ENCODE assay signal across 30 mouse cellular contexts in genomic region chr2:132725376-132725905, GRCm38 (mm10). TPM values are rescaled to one million over a fixed set of nuclear protein-coding genes. Genes with fewer than 3 reads are reported as not detected.
DNase-seq lines count a peak whose midpoint lies in the region; ATAC-seq lines count a peak whose summit lies in the region.
"Had no signal": no experiment of that assay in that cellular context is flagged by ENCODE, and none has a peak within 500 bp of the region (broad histone marks: within the 10 kb centered on the region; RNA-seq: fewer than 3 reads in every experiment).

No protein-coding gene starts in this region.

- 90% methylated on average over 9 of the region's 9 CpGs for WGBS in midbrain, embryonic 14.5 days
- WGBS in kidney, embryonic 14.5 days = 84% methylated on average over 9 of the region's 9 CpGs

- H3K27ac ChIP-seq in midbrain, embryonic 14.5 days (replicated peaks; ENCODE audit: low read depth, low read length) = no peak overlapping the region
- H3K27ac ChIP-seq in kidney, embryonic 14.5 days (ENCODE audit: low read depth, low read length) = no peak overlapping the region
- H3K27ac ChIP-seq: heart, embryonic 13.5 days; limb, embryonic 10.5 days; limb, embryonic 15.5 days; liver, embryonic 13.5 days; macrophage had no signal

- H3K4me3 ChIP-seq in midbrain, embryonic 14.5 days (replicated peaks; ENCODE audit: low read depth, low read length) = no peak overlapping the region
- H3K4me3 ChIP-seq in kidney, embryonic 14.5 days (ENCODE audit: low read length) = no peak overlapping the region
- H3K4me3 ChIP-seq: forebrain, embryonic 13.5 days; heart, embryonic 13.5 days; limb, embryonic 10.5 days; limb, embryonic 15.5 days; liver, embryonic 13.5 days; neural tube, embryonic 13.5 days had no signal

- H3K36me3 ChIP-seq in midbrain, embryonic 14.5 days (ENCODE audit: control insufficient read depth, insufficient read depth, low read length) = no peaks in the 10 kb centered on the region
- H3K36me3 ChIP-seq in kidney, embryonic 14.5 days (ENCODE audit: control insufficient read depth, insufficient read depth, low read length) = no peaks in the 10 kb centered on the region
- H3K36me3 ChIP-seq: limb, embryonic 10.5 days; limb, embryonic 15.5 days; liver, embryonic 13.5 days; neural tube, embryonic 13.5 days had no signal

- peaks cover 25% of the 10 kb centered on the region for H3K4me1 ChIP-seq in midbrain, embryonic 14.5 days (ENCODE audit: control insufficient read depth, insufficient read depth, low read length)
- peaks cover 7% of the 10 kb centered on the region; the same call in 1 of the 2 replicates for H3K4me1 ChIP-seq in kidney, embryonic 14.5 days (ENCODE audit: control insufficient read depth, insufficient read depth, low read length)
- H3K4me1 ChIP-seq: limb, embryonic 10.5 days had no signal

- no peaks in the 10 kb centered on the region for H3K9me3 ChIP-seq in midbrain, embryonic 14.5 days (ENCODE audit: control insufficient read depth, low read length)
- no peaks in the 10 kb centered on the region for H3K9me3 ChIP-seq in kidney, embryonic 14.5 days (ENCODE audit: control insufficient read depth, low read length)
- H3K9me3 ChIP-seq: forebrain, embryonic 13.5 days; heart, embryonic 13.5 days; limb, embryonic 10.5 days; limb, embryonic 15.5 days; liver, embryonic 13.5 days; neural tube, embryonic 13.5 days had no signal

- no peak overlapping the region for H3K9ac ChIP-seq in midbrain, embryonic 14.5 days (replicated peaks; ENCODE audit: low read length)
- H3K9ac ChIP-seq in kidney, embryonic 14.5 days (ENCODE audit: low read depth, low read length) = no peak overlapping the region
- H3K9ac ChIP-seq: forebrain, embryonic 13.5 days; heart, embryonic 13.5 days; limb, embryonic 15.5 days; liver, embryonic 13.5 days; neural tube, embryonic 13.5 days had no signal

- ATAC-seq in activated CD4-positive, CD25-positive, alpha-beta regulatory T cell, adult 4 months = peak; percentile 46
- no peak for ATAC-seq in midbrain, embryonic 14.5 days (ENCODE audit: low FRiP score, low TSS enrichment)
- no peak for ATAC-seq in kidney, embryonic 14.5 days (ENCODE audit: low FRiP score, low TSS enrichment)
- ATAC-seq: forebrain, embryonic 13.5 days; hindbrain, embryonic 16.5 days; lung, postnatal 0 days; midbrain, embryonic 16.5 days had no signal

- H3K4me2 ChIP-seq in midbrain, embryonic 14.5 days (ENCODE audit: low read length) = no peak overlapping the region
- no peak overlapping the region for H3K4me2 ChIP-seq in kidney, embryonic 14.5 days (replicated peaks; ENCODE audit: low read depth, low read length)
- H3K4me2 ChIP-seq: forebrain, embryonic 13.5 days; heart, embryonic 13.5 days; limb, embryonic 15.5 days; liver, embryonic 13.5 days; neural tube, embryonic 13.5 days had no signal

- no peaks in the 10 kb centered on the region for H3K27me3 ChIP-seq in midbrain, embryonic 14.5 days (ENCODE audit: control insufficient read depth, insufficient read depth, low read length)
- H3K27me3 ChIP-seq in kidney, embryonic 14.5 days (ENCODE audit: control insufficient read depth, insufficient read depth, low read length) = no peaks in the 10 kb centered on the region
- H3K27me3 ChIP-seq: forebrain, embryonic 13.5 days; heart, embryonic 13.5 days; limb, embryonic 15.5 days; liver, embryonic 13.5 days; neural tube, embryonic 13.5 days had no signal

- peak; percentile 20 for DNase-seq in cerebellum, adult 9-11 months
- DNase-seq in cerebellum, postnatal 14 days = no peak
- DNase-seq in A20 (ENCODE audit: low read depth, low spot score) = peak; percentile 73
- peak; percentile 37 for DNase-seq in naive thymus-derived CD4-positive, alpha-beta T cell, adult 2 months (ENCODE audit: low read depth)
- DNase-seq in midbrain, embryonic 14.5 days = no peak
- no peak for DNase-seq in embryo, embryonic 10 days (ENCODE audit: low spot score)
- DNase-seq: adrenal gland, postnatal 10 days; cerebellum, adult 11-12 months; cerebellum, postnatal 10 days; gastrocnemius, postnatal 36 days; heart, postnatal 10 days; kidney, adult 8-10 months; kidney, postnatal 10 days; layer of hippocampus, adult 9-11 months; liver, embryonic 13.5 days; lung, adult 18-20 months; retina, postnatal 1 day; right cerebral cortex, postnatal 14 days; thymus, adult 2 months had no signal

RNA-seq across cellular contexts. Expression of gene Shld1, which starts 38.7 kb away (rescaled TPM):
- polyA plus RNA-seq in activated CD4-positive, CD25-positive, alpha-beta regulatory T cell, adult 4 months (2017; shearing (Covaris generic)) = 10 to 100 TPM; 27.2 to 28.1 TPM
- 23.3 and 26.2 TPM in 2 replicates for polyA plus RNA-seq in midbrain, embryonic 14.5 days (2014; fragmentation: Nextera tagmentation; extraction: Ambion mirVana)
- polyA plus RNA-seq in kidney, embryonic 14.5 days (2014; fragmentation: Nextera tagmentation; extraction: Ambion mirVana) = 17.3 and 18.2 TPM in 2 replicates

RNA-seq across cellular contexts. Expression of gene Chgb, which starts 55.6 kb away (rescaled TPM):
- polyA plus RNA-seq in activated CD4-positive, CD25-positive, alpha-beta regulatory T cell, adult 4 months (2017; shearing (Covaris generic)) = under 1 TPM in 1 of 2 experiments, not detected in 1; 0.16 TPM
- polyA plus RNA-seq in midbrain, embryonic 14.5 days (2014; fragmentation: Nextera tagmentation; extraction: Ambion mirVana) = 62.0 and 62.4 TPM in 2 replicates
- polyA plus RNA-seq in kidney, embryonic 14.5 days (2014; fragmentation: Nextera tagmentation; extraction: Ambion mirVana) = 0.13 and 0.32 TPM in 2 replicates

Comparison
In these comparisons a context has a peak if more than half of its experiments do, and no peak if none do; other contexts are left out.
1. DNase-seq: peak in cerebellum, adult 9-11 months (single experiment), A20 (single experiment) and naive thymus-derived CD4-positive, alpha-beta T cell, adult 2 months (single experiment); none in cerebellum, postnatal 14 days (0 of 2), midbrain, embryonic 14.5 days (single experiment) and embryo, embryonic 10 days (single experiment).
2. RNA of gene Chgb, which starts 55.6 kb away (polyA plus RNA-seq): 62.0 to 62.4 TPM in midbrain, embryonic 14.5 days; 0.13 to 0.32 TPM in kidney, embryonic 14.5 days and 0.16 TPM in activated CD4-positive, CD25-positive, alpha-beta regulatory T cell, adult 4 months; every median in the first group is over 10 times any median in the second.